Mouse (Mus musculus): Measurements from ENCODE around the gene Gp9. TPM values are rescaled to one million over a fixed set of nuclear protein-coding genes. Genes with fewer than 3 reads are reported as not detected.
A peak's percentile ranks its signal among the peaks of the same experiment; 100 is the strongest.

Gene Gp9
- total RNA-seq (2021), result 1 to 10 TPM in 1 of 2 experiments, under 1 TPM in 1; 0.94 to 5.8 TPM
- 2.6 and 9.9 TPM in 2 replicates for polyA plus RNA-seq (2012; rRNA removed)
- long read RNA-seq, partial matches to known transcripts, result 0 of 1 reads
- long read RNA-seq, other reads (novel, unspliced or antisense), result 0 of 1 reads

- no peaks in the 10 kb centered on the region for H3K36me3 ChIP-seq (ENCODE audit: control insufficient read depth, insufficient read depth, low read length)
- 37% methylated on average over 2 of the region's 2 CpGs for WGBS
- no peaks in the 10 kb centered on the region for H3K4me1 ChIP-seq (ENCODE audit: control insufficient read depth, insufficient read depth, low read length)
- no peak within 1 kb of the TSS for H3K27ac ChIP-seq
- no peak within 1 kb of the TSS for H3K9ac ChIP-seq (ENCODE audit: low read depth, low read length)
- intact Hi-C loops (cut with DNase I), result no loop called here
- no peak for DNase-seq
- H3K4me3 ChIP-seq, result no peak within 1 kb of the TSS
- no peaks in the 10 kb centered on the region for H3K27me3 ChIP-seq (ENCODE audit: control insufficient read depth, insufficient read depth, low read length)
- no peaks in the 10 kb centered on the region for H3K79me2 ChIP-seq (replicated peaks; ENCODE audit: control insufficient read depth, insufficient read depth, low read length)
- TF ChIP-seq POLR2A (IDR thresholded peaks at IDR 0.05; ENCODE audit: insufficient read depth, low read depth, low read length), result no peak
- no peak for TF ChIP-seq CTCF (IDR thresholded peaks at IDR 0.05)
- no peak for TF ChIP-seq EP300 (IDR thresholded peaks at IDR 0.05; ENCODE audit: insufficient read depth, low read depth, low read length)
Measured at GRCm38 (mm10) chr6:87777842-87778241, at the start of gene Gp9. Gp9 (plus strand) TSS chr6:87778072.

GRCm38 (mm10) chr6:87728102-87728501, 49.8 kb upstream of the Gp9 start:
- intact Hi-C loops (cut with DNase I), result no loop called here
- H3K9ac ChIP-seq (ENCODE audit: low read depth, low read length), result no peak overlapping the region
- 57% methylated on average over 3 of the region's 3 CpGs for WGBS

GRCm38 (mm10) chr6:87730141-87730540, 47.7 kb upstream of the Gp9 start:
- Histone ChIP-seq H3K27ac (no peak overlapping the region; the same call in 1 of the 2 replicates), H3K4me3 (peak overlapping the region; percentile 56; the same call in 1 of the 2 replicates), H3K36me3 (ENCODE audit: control insufficient read depth, insufficient read depth, low read length) (no peaks in the 10 kb centered on the region), H3K4me1 (ENCODE audit: control insufficient read depth, insufficient read depth, low read length) (peaks cover 4% of the 10 kb centered on the region), H3K27me3 (ENCODE audit: control insufficient read depth, insufficient read depth, low read length) (peaks cover 5% of the 10 kb centered on the region), H3K79me2 (replicated peaks; ENCODE audit: control insufficient read depth, insufficient read depth, low read length) (no peaks in the 10 kb centered on the region), H3K9ac (ENCODE audit: low read depth, low read length) (no peak overlapping the region)
- TF ChIP-seq EP300 (IDR thresholded peaks at IDR 0.05; ENCODE audit: insufficient read depth, low read depth, low read length) (no peak), POLR2A (IDR thresholded peaks at IDR 0.05; ENCODE audit: insufficient read depth, low read depth, low read length) (no peak), CTCF (IDR thresholded peaks at IDR 0.05) (no peak)
- no peak for DNase-seq
- WGBS, result 26% methylated on average over 13 of the region's 13 CpGs
- intact Hi-C loops (cut with DNase I), result no loop called here

More at GRCm38 (mm10) chr6:87728102-87728501, 49.8 kb upstream of the Gp9 start:
- Histone ChIP-seq H3K27ac (no peak overlapping the region), H3K4me1 (ENCODE audit: control insufficient read depth, insufficient read depth, low read length) (no peaks in the 10 kb centered on the region), H3K27me3 (ENCODE audit: control insufficient read depth, insufficient read depth, low read length) (peaks cover 5% of the 10 kb centered on the region), H3K36me3 (ENCODE audit: control insufficient read depth, insufficient read depth, low read length) (no peaks in the 10 kb centered on the region), H3K4me3 (no peak overlapping the region), H3K79me2 (replicated peaks; ENCODE audit: control insufficient read depth, insufficient read depth, low read length) (no peaks in the 10 kb centered on the region)
- no peak for DNase-seq
- TF ChIP-seq POLR2A (IDR thresholded peaks at IDR 0.05; ENCODE audit: insufficient read depth, low read depth, low read length) (no peak), EP300 (IDR thresholded peaks at IDR 0.05; ENCODE audit: insufficient read depth, low read depth, low read length) (no peak), CTCF (IDR thresholded peaks at IDR 0.05) (no peak)

- Histone ChIP-seq H3K27me3 (ENCODE audit: control insufficient read depth, insufficient read depth, low read length) (peaks cover 5% of the 10 kb centered on the region), H3K27ac (peak within 1 kb of the TSS; percentile 45), H3K9ac (ENCODE audit: low read depth, low read length) (peak within 1 kb of the TSS; percentile 57), H3K36me3 (ENCODE audit: control insufficient read depth, insufficient read depth, low read length) (no peaks in the 10 kb centered on the region), H3K4me1 (ENCODE audit: control insufficient read depth, insufficient read depth, low read length) (peaks cover 4% of the 10 kb centered on the region), H3K4me3 (peak within 1 kb of the TSS; percentile 56), H3K79me2 (replicated peaks; ENCODE audit: control insufficient read depth, insufficient read depth, low read length) (no peaks in the 10 kb centered on the region)
- peak; percentile 39 for TF ChIP-seq CTCF (IDR thresholded peaks at IDR 0.05)
- TF ChIP-seq EP300 (IDR thresholded peaks at IDR 0.05; ENCODE audit: insufficient read depth, low read depth, low read length), result no peak
- TF ChIP-seq POLR2A (IDR thresholded peaks at IDR 0.05; ENCODE audit: insufficient read depth, low read depth, low read length), result no peak
- under 1% methylated on average over 88 of the region's 90 CpGs for WGBS
- DNase-seq, result peak; percentile 75 to 82
- intact Hi-C loops (cut with DNase I), result no loop called here
Measured at GRCm38 (mm10) chr6:87730591-87731462, 47.0 kb upstream of the Gp9 start, which contains the start of gene Efcc1. Efcc1 (plus strand) TSS chr6:87730869.

- Histone ChIP-seq H3K79me2 (replicated peaks; ENCODE audit: control insufficient read depth, insufficient read depth, low read length) (no peaks in the 10 kb centered on the region), H3K4me1 (ENCODE audit: control insufficient read depth, insufficient read depth, low read length) (peaks cover 4% of the 10 kb centered on the region), H3K9ac (ENCODE audit: low read depth, low read length) (peak overlapping the region; percentile 57), H3K27me3 (ENCODE audit: control insufficient read depth, insufficient read depth, low read length) (peaks cover 5% of the 10 kb centered on the region), H3K36me3 (ENCODE audit: control insufficient read depth, insufficient read depth, low read length) (no peaks in the 10 kb centered on the region), H3K4me3 (peak overlapping the region; percentile 56), H3K27ac (peak overlapping the region; percentile 45)
- DNase-seq, result no peak
- intact Hi-C loops (cut with DNase I), result no loop called here
- TF ChIP-seq CTCF (IDR thresholded peaks at IDR 0.05) (no peak), EP300 (IDR thresholded peaks at IDR 0.05; ENCODE audit: insufficient read depth, low read depth, low read length) (no peak), POLR2A (IDR thresholded peaks at IDR 0.05; ENCODE audit: insufficient read depth, low read depth, low read length) (no peak)
- 11% methylated on average over 19 of the region's 19 CpGs for WGBS
Measured at GRCm38 (mm10) chr6:87731463-87732095, 46.3 kb upstream of the Gp9 start.
